Mouse (Mus musculus): ENCODE results near the gene Aldh3b2.
"Not testable (repeated sequence)": the region's sequence is repeated elsewhere in the genome, so short reads cannot be mapped to it uniquely, and the experiment has no call there.

The Aldh3b2 gene

DNA sequence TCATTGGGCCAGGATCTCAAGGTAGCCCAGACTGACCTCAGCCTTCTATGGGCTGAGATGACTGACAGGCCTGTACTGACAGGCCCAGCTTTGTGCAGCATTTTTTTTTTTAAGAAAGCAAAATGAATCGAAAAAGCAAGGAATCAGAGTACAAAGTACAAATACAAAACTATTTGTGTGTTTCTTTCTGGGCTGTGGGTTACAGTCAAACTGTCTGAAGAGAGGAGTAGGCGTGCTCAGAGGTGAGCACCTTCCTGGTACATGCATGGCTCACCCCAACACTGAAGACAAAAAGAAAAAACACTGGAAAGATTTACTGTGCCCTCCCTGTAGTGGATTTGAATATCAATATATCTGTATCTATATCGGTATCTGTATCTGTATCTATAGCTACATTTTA lies 24.3 kb upstream of the Aldh3b2 start:
- no peak for DNase-seq (ENCODE audit: low spot score)

DNA sequence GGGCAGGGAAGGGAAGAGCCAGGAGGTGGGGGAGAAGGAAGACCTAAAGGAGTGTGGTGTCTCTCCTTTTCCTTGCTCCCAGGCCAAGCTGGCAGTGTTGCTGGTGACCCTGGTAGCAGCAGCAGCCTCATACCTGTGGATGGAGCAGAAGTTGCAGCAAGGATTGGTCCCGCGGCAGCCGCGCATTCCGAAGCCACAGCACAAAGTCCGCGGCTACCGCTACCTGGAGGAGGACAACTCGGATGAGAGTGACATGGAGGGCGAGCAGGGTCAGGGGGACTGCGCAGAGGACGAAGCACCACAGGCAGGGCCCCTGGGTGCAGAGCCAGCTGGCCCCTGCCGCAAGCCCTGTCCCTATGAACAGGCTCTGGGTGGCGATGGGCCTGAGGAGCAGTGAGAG lies 23.6 kb upstream of the Aldh3b2 start:
- DNase-seq (ENCODE audit: low spot score): no peak

DNA sequence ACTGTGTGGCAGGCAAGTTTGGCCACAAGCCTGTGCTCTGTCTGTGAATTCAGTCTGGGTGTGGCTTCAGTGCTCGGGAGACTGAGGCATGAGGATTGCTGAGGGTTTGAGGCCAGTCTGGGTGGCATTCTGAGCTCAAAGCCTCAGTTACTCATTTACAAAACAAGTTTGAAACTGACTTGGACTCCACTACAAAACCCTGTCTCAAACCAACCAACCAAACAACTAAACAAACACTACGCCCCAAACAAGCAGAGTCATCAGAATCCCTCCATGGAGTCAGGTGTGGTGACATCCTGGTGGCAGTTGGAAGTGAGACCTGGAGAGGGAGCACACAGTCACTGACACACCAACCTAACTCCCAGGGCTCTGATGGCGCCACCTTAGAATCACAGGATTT lies 21.8 kb upstream of the Aldh3b2 start:
- DNase-seq (ENCODE audit: low spot score): no peak

DNA sequence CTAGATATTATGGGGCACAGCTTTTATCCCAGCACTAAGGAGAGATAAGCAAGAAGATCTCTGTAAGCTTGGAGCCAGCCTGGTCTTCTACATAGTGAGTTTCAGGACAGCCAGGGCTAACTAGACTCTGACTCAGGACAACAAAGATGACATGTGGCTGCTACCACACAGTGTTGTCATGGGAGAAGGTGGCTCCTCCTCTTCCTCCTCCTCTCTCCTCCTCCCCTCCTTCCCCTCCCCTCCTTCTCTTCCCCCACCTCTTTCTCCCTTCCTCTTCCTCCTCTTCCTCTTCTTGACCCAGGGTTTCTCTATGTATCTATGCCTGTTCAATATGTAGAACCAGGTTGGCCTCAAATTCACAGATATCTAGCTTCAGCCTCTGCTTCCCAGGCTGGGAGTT lies 20.7 kb upstream of the Aldh3b2 start:
- no peak for DNase-seq (ENCODE audit: low spot score)

DNA sequence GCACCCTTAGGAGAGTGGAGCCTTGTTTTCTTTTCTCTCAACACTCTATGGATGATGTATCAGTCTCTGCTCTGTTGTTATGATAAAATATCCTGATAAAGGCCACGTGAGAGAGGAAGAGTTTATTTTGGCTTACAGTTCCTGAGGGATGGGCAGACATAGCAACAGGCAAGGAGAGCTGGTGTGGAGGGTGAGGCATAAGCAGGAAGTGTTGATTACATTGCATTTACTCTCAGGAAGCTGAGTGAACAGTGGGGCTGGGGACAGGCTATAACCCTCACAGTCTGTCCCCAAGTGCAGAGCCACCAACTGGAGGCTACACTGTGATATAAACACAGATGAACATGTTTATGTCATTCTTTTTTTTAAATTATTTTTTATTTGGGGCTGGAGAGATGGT lies 20.0 kb upstream of the Aldh3b2 start:
- no peak for DNase-seq (ENCODE audit: low spot score)

DNA sequence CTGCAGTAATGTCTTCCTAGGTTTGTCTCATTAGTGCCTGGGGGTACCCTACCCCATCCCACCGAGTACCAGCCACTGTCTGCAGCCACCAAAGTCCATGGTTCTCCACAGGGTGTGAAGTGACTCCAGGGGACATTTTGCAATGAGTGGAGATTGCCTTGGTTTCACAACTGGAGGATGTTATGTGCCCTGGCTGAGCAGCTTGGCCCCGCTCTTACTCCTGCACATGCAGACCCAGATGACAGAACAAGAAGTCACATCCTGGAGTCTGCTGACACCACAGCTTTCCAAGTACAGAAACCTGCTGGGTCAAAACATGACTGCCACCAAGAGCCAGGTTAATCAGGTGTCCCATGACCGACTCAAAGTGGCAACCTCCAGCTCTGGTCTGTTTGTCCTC lies 17.1 kb upstream of the Aldh3b2 start:
- DNase-seq (ENCODE audit: low spot score): no peak

DNA sequence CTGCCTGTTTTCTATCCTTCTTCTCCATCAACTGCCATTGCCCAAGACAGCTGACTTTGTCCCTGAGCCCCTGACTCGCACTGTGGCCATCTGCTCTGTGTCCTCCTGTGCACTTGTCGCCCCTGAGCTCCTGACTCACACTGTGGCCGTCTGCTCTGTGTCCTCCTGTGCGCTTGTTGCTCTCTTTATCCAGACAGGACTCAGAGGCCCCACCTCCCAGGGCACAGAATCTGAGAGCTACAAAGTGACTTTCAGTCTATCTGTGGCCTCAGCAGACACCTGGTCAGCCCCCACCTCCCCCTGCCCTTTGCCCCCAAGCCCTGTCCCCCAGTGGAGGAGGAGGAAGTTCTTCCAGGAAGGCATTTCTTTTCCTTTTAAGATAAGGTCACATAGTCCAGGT lies 16.3 kb upstream of the Aldh3b2 start:
- DNase-seq (ENCODE audit: low spot score): no peak

DNA sequence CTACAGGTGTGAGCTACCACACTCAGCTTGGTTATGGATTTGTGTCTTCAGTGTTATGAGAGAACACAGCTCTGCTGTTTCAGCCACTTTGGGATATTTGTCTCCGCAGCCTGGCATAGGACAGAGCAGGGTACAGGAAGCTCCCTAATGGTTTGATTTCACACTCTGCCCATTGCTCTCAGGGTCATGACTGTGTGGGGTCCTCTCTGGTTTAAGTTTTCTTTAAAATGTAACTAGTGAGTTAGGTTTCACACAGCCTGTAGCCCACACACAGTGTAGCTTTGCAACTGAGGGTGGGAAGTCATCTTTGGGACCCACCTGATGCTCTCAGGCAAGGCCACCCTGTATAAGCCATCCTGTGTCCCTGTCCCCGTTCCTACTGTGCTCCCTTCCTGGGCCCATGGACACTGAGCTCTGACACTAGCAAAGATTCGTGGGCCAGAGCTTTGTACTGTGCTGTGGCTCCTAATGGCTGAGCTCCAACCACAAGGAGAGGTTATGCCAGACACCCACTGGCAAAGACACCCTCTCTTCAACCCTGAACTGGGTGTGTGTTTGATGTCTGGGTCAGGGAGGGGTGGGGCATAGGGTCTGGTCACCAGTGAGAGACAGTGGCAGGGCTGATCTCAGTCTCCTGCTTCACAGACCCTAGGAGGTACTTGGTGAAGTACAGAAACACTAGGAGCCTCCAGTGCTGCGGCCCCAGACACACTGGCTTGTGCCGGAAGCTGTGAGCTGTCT lies 14.7 kb upstream of the Aldh3b2 start:
- not testable (repeated sequence) for DNase-seq (ENCODE audit: low spot score)

DNA sequence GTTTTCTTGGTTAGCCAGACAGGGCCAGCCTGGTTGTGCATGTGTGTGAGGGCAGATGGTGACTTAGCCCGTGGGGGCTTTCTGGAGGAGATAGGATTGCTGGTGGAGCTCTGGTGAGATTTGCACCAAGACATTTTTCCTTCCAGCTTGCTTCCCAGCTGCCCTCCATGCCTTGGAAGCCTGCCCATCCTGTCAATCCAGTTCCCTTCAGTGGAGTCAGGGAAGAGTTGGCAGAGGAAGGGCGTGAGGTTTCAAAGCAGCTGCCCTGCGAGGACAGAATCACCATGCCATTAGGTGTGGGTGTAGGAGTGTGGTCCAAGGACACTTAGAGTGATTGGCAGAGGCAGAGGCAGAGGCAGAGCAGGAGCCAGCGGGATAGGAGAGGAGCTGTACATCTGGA lies 13.7 kb upstream of the Aldh3b2 start, which contains the start of gene Aldh3b3:
Aldh3b3 (plus strand) TSS at position 176 of the 400 bp plus-strand sequence.
- no peak for DNase-seq (ENCODE audit: low spot score)

DNA sequence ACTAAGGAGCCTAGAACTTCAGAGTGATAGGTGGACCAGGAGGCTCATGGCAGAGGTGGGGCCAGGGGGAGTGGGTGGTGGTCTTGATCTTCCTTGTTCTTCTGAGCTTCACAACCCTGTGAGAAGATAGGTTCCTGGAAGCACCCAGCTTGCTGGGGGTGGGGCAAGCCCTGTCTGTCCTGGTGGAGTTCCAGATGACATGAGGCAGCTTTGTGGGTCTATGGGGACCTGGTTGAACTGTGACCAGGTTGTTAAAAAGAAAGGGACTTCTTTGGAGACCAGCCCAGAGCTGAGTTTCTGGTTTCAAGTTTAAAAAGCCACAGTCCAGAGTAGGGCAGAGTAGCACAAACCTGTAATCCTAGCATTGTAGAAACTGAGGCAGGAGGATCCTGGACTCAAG lies 13.1 kb upstream of the Aldh3b2 start:
- DNase-seq (ENCODE audit: low spot score): no peak

DNA sequence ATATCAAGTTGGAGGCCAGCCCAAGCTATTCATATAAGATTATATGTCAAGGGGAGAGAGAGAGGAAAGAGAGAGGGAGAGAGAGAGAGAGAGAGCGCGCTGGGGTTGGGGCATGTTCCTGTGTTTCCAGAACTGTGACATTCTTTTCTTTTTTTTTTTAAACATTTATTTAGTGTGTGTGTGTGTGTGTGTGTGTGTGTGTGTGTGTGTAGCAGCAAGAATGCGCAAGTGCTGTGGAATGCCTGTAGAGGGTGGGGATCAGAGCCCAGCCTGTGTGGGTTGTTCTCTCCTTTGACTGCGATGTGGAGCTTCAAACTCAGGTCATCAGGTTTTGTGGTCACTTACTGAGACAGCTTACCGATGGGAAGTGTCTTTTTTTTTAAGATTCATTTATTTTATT lies 11.9 kb upstream of the Aldh3b2 start:
- DNase-seq (ENCODE audit: low spot score): no peak

DNA sequence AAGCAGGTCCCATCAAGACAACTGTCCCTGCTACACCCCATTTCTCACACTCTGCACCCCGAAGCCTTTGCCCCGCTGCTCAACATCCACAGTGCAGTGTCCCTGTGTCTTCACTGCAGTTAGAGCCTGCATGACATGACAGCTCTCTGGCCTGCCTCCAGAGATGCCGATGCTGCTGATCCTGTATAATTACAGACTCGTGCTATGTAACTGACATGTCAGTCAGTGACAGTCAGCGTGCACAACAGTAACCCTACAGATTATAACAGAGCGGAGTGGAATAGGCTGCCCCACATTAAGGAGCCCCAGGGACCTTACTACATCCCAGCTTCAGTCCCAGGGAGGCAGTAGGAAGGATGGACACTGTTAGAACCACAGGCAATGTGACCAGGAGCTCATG lies 10.3 kb upstream of the Aldh3b2 start:
- not testable (repeated sequence) for DNase-seq (ENCODE audit: low spot score)

DNA sequence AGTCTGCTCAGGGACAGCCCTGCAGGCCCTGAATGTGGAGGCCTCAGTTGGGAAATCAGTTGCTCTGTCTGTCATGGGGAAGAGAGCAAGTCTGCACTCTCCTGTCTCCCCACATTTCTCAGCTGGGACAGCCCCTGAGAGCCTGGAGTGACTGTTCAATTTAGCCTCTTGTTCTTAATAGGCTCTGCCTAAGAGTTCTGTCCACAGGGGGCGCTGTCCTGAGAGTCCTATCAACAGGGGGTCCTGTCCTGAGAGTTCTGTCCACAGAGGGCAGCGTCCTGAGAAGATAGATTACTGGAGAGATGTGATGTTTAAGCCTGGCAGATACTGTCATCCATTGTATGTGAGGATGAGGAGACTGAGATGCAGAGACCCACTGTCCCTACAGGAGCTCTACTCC lies 9.7 kb upstream of the Aldh3b2 start:
- no peak for DNase-seq (ENCODE audit: low spot score)

DNA sequence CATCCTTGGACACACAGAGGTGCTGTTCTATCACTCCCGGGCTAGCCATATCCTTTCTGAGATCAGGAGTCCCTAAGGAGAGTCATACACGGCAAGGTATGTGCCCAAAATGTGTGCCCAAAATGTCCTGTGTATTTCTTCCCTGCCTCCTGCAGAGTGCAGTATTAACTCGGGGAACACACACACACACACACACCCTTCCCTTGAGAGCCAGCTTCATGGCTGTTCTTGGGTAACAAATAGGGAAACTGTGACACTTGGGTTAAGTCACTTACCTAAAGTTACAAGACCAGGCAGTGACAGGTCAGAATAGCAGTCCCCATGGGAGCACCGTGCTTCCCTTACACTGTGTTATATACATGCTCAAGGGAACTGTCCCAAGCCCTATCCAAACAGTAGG lies 8.1 kb upstream of the Aldh3b2 start:
- DNase-seq (ENCODE audit: low spot score): no peak

DNA sequence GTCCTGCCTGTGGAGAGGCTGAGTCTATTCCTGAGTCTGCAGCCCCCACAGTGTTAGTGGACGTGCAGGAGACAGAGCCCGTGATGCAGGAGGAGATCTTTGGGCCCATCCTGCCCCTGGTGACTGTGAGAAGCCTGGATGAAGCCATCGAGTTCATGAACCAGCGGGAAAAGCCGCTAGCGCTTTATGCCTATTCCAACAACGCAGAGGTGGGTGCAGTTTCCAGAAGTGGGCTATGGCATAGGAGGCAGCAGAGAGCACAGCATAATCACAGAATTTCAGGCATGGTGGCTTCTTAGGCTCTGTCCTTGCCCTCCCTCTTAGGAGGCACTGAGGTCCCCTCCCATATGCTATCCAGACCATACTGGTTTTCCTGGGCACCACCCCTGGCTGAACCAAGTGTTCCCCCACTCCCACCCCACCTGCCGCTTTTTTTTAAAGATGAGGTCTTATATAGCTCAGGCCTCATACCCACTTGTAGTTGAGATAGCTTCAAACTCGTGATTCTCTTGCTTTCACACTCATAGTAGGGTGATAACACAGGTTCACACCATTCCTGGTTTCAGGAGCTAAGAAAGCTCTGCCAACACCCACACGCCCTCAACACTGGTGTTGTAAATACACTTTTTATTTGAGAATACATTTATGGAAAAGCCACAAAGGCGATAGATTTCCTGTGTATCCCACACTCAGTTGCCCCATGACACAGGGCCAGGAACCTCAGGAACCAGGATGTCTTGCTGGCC lies 5.6 kb upstream of the Aldh3b2 start:
- DNase-seq (ENCODE audit: low spot score): no peak

DNA sequence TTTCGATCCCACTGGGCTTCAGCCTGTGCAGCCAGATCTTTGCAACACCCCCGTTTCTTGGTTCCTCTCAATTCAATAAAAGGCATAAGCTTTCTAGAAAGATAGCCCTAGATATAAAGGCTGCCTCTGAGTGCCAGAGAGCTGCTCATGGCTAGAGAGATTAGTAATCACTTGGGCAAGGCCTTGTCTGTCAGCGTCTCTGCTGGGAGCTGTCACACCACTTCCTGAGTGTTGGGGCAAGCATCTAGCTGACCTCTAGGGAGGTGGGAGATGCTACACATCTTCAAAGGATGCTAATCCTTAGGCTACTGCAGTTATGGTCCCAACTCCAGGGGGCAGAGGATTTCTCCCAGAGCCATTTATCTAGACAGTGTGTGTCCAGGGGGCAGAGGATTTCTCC lies 4.9 kb upstream of the Aldh3b2 start:
- no peak for DNase-seq (ENCODE audit: low spot score)

DNA sequence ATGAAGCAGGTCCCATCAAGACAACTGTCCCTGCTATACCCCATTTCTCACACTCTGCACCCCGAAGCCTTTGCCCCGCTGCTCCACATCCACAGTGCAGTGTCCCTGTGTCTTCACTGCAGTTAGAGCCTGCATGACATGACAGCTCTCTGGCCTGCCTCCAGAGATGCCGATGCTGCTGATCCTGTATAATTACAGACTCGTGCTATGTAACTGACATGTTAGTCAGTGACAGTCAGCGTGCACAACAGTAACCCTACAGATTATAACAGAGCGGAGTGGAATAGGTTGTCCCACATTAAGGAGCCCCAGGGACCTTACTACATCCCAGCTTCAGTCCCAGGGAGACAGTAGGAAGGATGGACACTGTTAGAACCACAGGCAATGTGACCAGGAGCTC lies 2.5 kb downstream of the Aldh3b2 start:
- DNase-seq (ENCODE audit: low spot score): not testable (repeated sequence)

DNA sequence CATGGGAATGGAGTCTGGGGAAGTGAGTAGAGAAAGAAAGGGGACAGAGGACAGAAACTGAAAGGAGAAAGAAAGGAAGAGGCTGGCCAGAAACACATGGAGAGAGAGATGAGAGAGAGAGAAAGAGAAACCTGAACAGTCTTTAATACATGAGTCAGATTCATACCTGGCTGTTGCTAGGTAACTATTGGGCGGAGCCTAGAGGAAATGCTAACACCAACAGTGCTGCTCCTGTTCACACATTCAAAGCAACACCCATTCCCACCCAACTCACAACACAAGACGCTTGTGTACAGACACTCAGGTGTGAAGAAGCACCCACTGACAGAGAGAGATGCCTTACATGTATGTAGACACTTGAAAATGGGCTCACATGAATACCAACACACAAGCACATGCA lies 3.7 kb downstream of the Aldh3b2 start:
- no peak for DNase-seq (ENCODE audit: low spot score)

DNA sequence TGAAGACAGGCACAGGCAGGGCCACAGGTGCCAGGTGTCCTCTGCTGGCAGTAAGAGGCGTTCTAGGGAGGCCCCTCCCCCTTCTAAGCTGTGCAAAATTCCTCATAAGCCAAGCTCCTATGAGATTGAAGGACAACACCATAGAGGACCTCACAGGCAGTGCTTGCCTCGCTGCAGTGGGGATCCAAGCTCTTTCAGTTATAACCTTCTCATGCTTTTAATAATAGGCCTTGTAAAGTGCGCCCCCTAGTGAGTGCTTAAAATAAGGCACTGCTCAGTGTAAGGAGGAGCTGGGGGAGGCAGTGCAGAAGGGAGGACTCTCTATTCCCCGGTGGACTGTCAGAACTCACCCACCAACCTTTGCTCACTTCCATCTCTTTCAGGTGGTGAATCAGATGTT lies 8.2 kb downstream of the Aldh3b2 start:
- DNase-seq (ENCODE audit: low spot score): peak; percentile 71

DNA sequence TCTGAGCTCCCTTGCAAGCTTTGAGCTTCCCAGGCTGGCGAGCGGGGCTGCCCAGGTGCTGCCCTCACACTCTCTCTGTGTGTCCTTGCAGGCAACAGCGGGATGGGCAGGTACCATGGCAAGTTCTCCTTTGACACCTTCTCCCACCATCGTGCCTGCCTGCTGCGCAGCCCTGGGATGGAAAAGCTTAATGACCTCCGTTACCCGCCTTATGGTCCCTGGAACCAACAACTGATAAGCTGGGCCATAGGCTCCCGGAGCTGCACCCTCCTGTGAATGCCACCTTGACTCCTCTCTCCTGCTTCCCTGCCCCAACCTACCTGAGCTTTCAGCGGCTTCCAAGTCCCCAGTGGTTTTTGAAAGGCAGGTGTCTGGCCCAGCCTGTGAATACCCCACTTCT lies 8.8 kb downstream of the Aldh3b2 start:
- DNase-seq (ENCODE audit: low spot score): no peak

DNA sequence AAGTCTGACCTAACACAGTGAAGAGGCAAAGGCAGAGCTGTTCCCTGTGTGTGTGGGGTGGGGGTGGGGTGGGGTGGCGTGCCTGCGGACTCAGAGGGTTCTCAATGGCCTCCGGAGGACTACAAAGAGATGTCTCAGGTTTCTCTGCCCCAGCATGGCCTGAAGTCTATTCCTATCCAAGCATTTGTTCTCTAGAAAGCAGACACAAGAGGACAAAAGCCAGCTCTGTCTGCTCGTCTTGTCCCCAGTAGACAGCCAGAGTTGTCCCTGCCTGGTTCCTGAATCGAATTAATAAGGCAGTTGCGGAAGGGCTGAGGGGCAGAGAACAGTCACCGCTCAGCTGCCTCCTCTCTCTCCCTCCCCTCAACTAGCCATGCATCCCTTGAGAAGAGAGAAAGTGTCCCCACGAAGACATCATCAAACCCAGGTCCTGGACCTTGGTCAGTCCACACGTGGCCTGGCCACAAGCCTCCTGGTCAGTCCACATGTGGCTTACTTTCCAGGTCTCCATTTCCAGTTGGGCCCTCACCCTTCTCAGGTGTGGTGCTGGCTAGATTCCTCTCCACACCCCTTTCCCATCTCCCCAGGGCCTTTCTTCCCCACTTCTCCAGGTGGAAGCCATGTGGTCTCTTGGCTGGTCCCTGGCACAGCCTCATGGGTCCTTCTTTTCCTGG lies 11.5 kb downstream of the Aldh3b2 start:
- DNase-seq (ENCODE audit: low spot score): no peak

DNA sequence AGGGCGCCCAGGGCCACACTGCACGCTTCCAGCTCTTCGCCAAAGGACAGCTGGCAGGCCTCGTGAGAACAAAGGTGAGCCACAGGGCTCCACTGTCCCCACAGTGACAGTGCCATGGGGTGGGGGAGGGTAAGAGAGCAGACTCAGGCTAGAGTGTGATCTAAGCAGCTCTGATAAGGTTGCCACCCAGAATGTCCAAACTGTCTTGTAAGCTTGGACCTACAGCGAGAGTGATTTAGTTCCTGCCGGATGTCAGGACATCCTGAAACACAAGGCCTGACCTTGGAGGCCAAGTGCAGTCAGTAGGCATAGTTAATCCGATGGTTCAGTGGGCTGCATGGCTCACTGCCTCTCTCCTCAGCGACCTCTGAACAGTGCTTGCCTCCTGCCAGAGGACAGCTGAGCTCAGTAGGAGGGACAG lies 13.1 kb downstream of the Aldh3b2 start:
- DNase-seq (ENCODE audit: low spot score): no peak

DNA sequence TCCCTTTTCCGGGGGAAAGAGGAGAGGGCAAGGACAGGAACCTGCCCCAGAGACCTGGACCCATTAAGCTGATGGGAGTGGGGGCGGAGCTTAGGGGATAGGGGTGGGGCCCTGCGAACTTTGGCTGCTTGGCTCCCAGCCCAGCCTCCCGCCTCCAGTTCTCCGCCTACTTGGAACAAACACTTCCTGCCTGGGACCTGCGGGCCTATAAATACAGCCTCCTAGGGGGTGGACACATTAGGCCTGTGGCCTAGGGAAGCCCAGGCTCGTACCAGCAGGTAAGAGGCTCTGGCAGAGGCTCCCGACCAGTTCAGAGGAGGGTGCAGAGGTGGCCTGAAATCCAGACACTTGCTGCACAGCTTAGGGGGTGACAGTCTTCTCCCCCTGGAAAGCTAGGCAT lies 14.2 kb downstream of the Aldh3b2 start, which contains the start of gene Acy3:
Acy3 (plus strand) TSS at position 237 of the 400 bp plus-strand sequence.
- peak; percentile 19 for DNase-seq (ENCODE audit: low spot score)
